Mouse (Mus musculus) layer of hippocampus, adult 2 months (tissue): ENCODE data around the gene Cux2. TPM values are rescaled to one million over a fixed set of nuclear protein-coding genes. Genes with fewer than 3 reads are reported as not detected.
A peak's percentile ranks its signal among the peaks of the same experiment; 100 is the strongest.

Experiments used
- DNase-seq, 2 experiments: peaks; one replicate each; pipeline ENCODE4 v3.0.0; 2022; ENCODE audit warnings: low spot score in 2 of 2
- H3K27ac ChIP-seq: fragments of 200-600 bp; 2 replicates; pipeline ENCODE4 v1.8.1; 2022
- H3K4me3 ChIP-seq: fragments of 200-600 bp; 2 replicates; pipeline ENCODE4 v1.8.1; 2022; ENCODE audit warnings: mild to moderate bottlenecking
- CTCF ChIP-seq: fragments of 200-600 bp; conservative IDR thresholded peaks from 2 replicates; pipeline ENCODE4 v1.8.1; 2022; ENCODE audit warnings: antibody characterized with exemption, mild to moderate bottlenecking, moderate library complexity
- total RNA-seq, 2 experiments: library from RNA; stranded (reverse); gene quantifications; 2 replicates each; pipeline ENCODE4 v1.2.3; 2021

Gene Cux2
- total RNA-seq, 2 experiments from 2014 or later: 30.0 to 30.9 TPM

DNA sequence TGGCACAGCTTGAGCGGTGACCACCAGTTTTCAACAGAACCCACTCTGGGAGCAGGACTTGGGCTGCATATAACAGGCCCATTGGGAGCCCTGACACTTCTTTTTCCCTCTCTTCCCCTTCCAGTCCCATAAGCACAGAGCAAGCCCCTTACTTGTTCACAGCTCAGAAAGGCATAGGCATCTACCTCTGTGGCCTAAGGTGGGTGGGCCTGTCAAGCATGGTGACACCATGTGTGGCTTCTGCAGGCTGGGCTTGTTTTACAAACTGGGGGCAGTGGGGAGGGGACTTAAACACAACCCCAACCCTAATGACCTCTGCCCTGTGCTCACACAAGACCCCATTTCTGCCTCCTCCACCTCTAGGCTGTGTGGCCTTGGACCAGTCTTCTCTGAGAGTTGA, 226.2 kb downstream of the Cux2 start:
- no peak overlapping the region for H3K4me3 ChIP-seq
- DNase-seq: no peak
- peak overlapping the region; percentile 73 for H3K27ac ChIP-seq
- no peak for TF ChIP-seq CTCF

- Histone ChIP-seq H3K27ac (peak overlapping the region; percentile 73; the same call in 1 of the 2 replicates), H3K4me3 (no peak overlapping the region)
- TF ChIP-seq CTCF: no peak
- DNase-seq: no peak
Measured at GRCm38 (mm10) chr5:121822786-121823505, 227.0 kb downstream of the Cux2 start.

- Histone ChIP-seq H3K27ac (no peak overlapping the region), H3K4me3 (no peak overlapping the region)
- no peak for TF ChIP-seq CTCF
- DNase-seq: no peak
Measured at GRCm38 (mm10) chr5:121821552-121821951, 228.3 kb downstream of the Cux2 start.

DNA sequence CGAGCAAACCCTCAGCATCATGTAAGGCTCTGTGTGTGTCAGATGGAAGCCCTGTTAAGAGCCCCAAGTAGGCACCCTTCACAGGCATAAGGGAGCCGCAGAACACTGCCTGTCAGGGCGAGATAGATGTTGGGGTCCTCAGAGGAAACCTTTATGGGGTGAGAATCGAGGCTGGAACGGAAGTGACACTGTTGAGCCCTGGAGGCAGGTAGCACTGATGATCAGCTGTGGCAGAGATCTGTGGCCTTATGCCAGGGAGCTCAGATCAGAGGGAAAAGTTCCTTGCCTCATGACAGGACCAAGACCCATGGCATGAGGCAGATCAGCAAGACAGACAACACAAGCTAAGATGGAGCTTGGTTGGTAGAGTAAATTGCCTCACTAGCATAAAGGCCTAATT, 228.8 kb downstream of the Cux2 start:
- DNase-seq: no peak
- no peak for TF ChIP-seq CTCF
- Histone ChIP-seq H3K27ac (no peak overlapping the region), H3K4me3 (no peak overlapping the region)

- no peak overlapping the region for H3K4me3 ChIP-seq
- DNase-seq: no peak
- no peak for TF ChIP-seq CTCF
- 0 out of 2 replicates have a peak overlapping the region, but pooled peaks have one; percentile 5 for H3K27ac ChIP-seq
Measured at GRCm38 (mm10) chr5:121820657-121821056, 229.2 kb downstream of the Cux2 start.

- Histone ChIP-seq H3K27ac (no peak overlapping the region), H3K4me3 (no peak overlapping the region)
- no peak for TF ChIP-seq CTCF
- DNase-seq: no peak
Measured at GRCm38 (mm10) chr5:121820161-121820560, 229.7 kb downstream of the Cux2 start.

- no peak for DNase-seq
- no peak for TF ChIP-seq CTCF
- no peak overlapping the region for H3K4me3 ChIP-seq
Measured at GRCm38 (mm10) chr5:121819559-121819958, 230.3 kb downstream of the Cux2 start.

DNA sequence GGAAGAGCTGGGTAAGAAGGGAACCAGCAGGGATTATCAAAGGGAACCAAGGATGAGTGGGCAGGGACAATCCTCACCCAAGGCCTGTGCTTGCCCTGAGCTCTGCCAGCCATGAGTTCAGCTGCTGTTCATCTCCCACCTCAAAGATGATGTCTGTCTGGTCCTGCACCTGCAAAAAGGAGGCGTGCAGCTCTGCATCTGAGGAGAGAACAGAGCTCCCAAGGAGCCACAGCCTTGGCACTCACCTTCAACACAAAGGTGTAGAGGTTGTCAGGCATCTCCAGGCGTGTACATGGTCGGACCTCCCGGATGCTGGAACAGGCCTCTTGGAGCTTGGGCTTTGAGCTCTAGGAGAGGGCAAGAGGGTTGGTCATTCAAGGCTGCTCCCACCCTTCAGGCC, 231.0 kb downstream of the Cux2 start:
- H3K27ac ChIP-seq: no peak overlapping the region
- no peak for DNase-seq
- H3K4me3 ChIP-seq: no peak overlapping the region
- TF ChIP-seq CTCF: no peak

More at GRCm38 (mm10) chr5:121819559-121819958, 230.3 kb downstream of the Cux2 start:
- H3K27ac ChIP-seq: no peak overlapping the region

GRCm38 (mm10) chr5:121818401-121818800, 231.5 kb downstream of the Cux2 start:
- no peak for TF ChIP-seq CTCF
- no peak overlapping the region for H3K27ac ChIP-seq
- no peak for DNase-seq

GRCm38 (mm10) chr5:121817551-121817950, 232.4 kb downstream of the Cux2 start:
- Histone ChIP-seq H3K4me3 (no peak overlapping the region), H3K27ac (peak overlapping the region; percentile 46; the same call in 1 of the 2 replicates)
- TF ChIP-seq CTCF: no peak
- DNase-seq: no peak

More at GRCm38 (mm10) chr5:121818401-121818800, 231.5 kb downstream of the Cux2 start:
- no peak overlapping the region for H3K4me3 ChIP-seq

- Histone ChIP-seq H3K4me3 (no peak overlapping the region), H3K27ac (no peak overlapping the region)
- DNase-seq: no peak
- TF ChIP-seq CTCF: no peak
Measured at GRCm38 (mm10) chr5:121816611-121817010, 233.3 kb downstream of the Cux2 start.

DNA sequence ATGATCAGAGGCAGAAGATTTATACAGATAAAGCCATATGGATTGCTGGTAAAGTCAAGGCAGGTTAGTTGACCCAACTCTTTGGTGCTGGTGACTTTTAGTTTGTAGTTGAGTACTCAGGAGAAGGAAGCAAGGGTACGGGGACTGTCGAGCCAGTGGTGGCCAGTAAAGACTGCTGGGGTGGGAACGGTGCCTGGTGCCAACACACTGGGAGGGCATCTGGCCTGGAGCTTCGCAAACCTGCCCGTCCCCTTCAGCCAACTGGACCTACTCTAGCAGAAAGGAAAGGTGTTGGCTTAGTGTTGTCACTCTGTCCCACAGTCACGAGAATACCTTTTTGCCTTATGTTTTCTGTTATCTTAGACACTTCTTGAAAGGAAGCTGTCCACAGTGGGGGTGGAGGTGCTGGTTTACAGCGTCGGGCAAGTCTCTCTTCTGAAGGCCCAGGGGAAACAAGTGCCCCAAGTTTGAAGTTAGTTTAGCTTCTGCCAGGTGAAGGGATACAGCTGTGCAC, 234.0 kb downstream of the Cux2 start:
- H3K4me3 ChIP-seq: no peak overlapping the region
- no peak for DNase-seq
- no peak for TF ChIP-seq CTCF

GRCm38 (mm10) chr5:121815067-121815466, 234.8 kb downstream of the Cux2 start:
- DNase-seq: peak; percentile 58 to 63
- H3K4me3 ChIP-seq: no peak overlapping the region
- H3K27ac ChIP-seq: no peak overlapping the region
- peak; percentile 83 for TF ChIP-seq CTCF

More for the DNA sequence above, 234.0 kb downstream of the Cux2 start:
- H3K27ac ChIP-seq: no peak overlapping the region

- Histone ChIP-seq H3K27ac (0 out of 2 replicates have a peak overlapping the region, but pooled peaks have one; percentile 18), H3K4me3 (no peak overlapping the region)
- no peak for TF ChIP-seq CTCF
- DNase-seq: no peak
Measured at GRCm38 (mm10) chr5:121813744-121814143, 236.2 kb downstream of the Cux2 start.
